Mouse (Mus musculus) intestine, embryonic 16.5 days (tissue): ENCODE results near the gene Raly. TPM values are rescaled to one million over a fixed set of nuclear protein-coding genes. Genes with fewer than 3 reads are reported as not detected.

Experiments used
- ATAC-seq: fragments of 200-750 bp; cut with Nextera tagmentation; 2 replicates; pipeline ENCODE4 v1.8.0; 2017; ENCODE audit warnings: moderate TSS enrichment, moderate library complexity
- H3K27ac ChIP-seq: fragments of 300-500 bp; sonication (generic); 2 replicates; pipeline ENCODE4 v1.5.1; 2014; ENCODE audit warnings: mild to moderate bottlenecking, low read length
- H3K27me3 ChIP-seq: fragments of 300-500 bp; sonication (generic); replicated peaks from 2 replicates; pipeline ENCODE4 v1.6.1; 2014; ENCODE audit warnings: low read length, control low read depth, mixed read lengths; ENCODE audit not compliant: control insufficient read depth, insufficient read depth
- H3K36me3 ChIP-seq: fragments of 300-500 bp; sonication (generic); 2 replicates; pipeline ENCODE4 v1.6.1; 2014; ENCODE audit warnings: low read length, control low read depth; ENCODE audit not compliant: control insufficient read depth, insufficient read depth
- H3K4me1 ChIP-seq: fragments of 300-500 bp; sonication (generic); 2 replicates; pipeline ENCODE4 v1.6.1; 2014; ENCODE audit warnings: low read length, control low read depth, mixed read lengths; ENCODE audit not compliant: control insufficient read depth, insufficient read depth
- H3K4me2 ChIP-seq: fragments of 300-500 bp; sonication (generic); 2 replicates; pipeline ENCODE4 v1.6.1; 2014; ENCODE audit warnings: low read depth, low read length, control low read depth
- H3K4me3 ChIP-seq: fragments of 300-500 bp; sonication (generic); 2 replicates; pipeline ENCODE4 v1.5.1; 2014; ENCODE audit warnings: mild to moderate bottlenecking, low read length
- H3K9ac ChIP-seq: fragments of 300-500 bp; sonication (generic); 2 replicates; pipeline ENCODE4 v1.6.1; 2014; ENCODE audit warnings: low read depth, low read length
- H3K9me3 ChIP-seq: fragments of 300-500 bp; sonication (generic); 2 replicates; pipeline ENCODE4 v1.6.1; 2016; ENCODE audit warnings: low read length, control low read depth; ENCODE audit not compliant: control insufficient read depth
- WGBS: fragments of 180-500 bp; shearing (Covaris S2); extraction: QIAGEN DNeasy Blood & Tissue Kit; methylation state at CpG from one replicate; pipeline ENCODE4 v1.1.7; 2014; 5-methylcytosine and 5-hydroxymethylcytosine counted together
- polyA plus RNA-seq: library from polyadenylated mRNA; unstranded; fragments of >200 nt; fragmentation: Nextera tagmentation; extraction: Ambion mirVana; gene quantifications from 2 replicates; pipeline ENCODE4 v1.2.1, GENCODE M21; 2015

Raly gene
- polyA plus RNA-seq, 1 experiment from 2014 or later = 34.0 TPM

DNA sequence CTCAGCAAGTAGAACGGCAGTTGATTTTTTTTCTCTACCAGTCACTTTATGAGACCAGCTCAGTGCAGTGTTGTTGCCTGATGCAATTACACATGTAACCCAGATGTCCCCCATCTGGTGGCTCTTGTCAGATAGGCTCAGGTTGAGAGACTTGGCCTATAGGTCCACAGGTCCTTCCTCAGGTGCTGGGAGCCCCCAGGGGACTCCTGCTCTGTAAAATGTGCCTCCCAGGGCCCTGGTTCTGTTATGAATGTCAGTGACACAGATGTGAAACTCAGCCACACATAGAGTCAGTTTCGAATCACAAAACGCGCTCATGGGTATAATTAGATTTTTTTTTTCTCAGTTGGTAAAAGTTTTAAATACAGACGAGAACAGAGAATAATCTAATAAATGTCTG lies 33.2 kb upstream of the Raly start:
- 88% methylated on average over 5 of the region's 5 CpGs for WGBS
- no peak overlapping the region for H3K9ac ChIP-seq

GRCm38 (mm10) chr2:154758454-154758853 lies 32.4 kb upstream of the Raly start:
- Histone ChIP-seq H3K4me2 (no peak overlapping the region), H3K9ac (no peak overlapping the region), H3K9me3 (no peaks in the 10 kb centered on the region), H3K27ac (no peak overlapping the region), H3K27me3 (no peaks in the 10 kb centered on the region), H3K36me3 (no peaks in the 10 kb centered on the region), H3K4me1 (no peaks in the 10 kb centered on the region; the same call in 1 of the 2 replicates), H3K4me3 (no peak overlapping the region)
- 75% methylated on average over 1 of the region's 1 CpGs for WGBS
- no peak for ATAC-seq

More for the DNA sequence above, 33.2 kb upstream of the Raly start:
- Histone ChIP-seq H3K4me2 (no peak overlapping the region), H3K27ac (no peak overlapping the region), H3K36me3 (no peaks in the 10 kb centered on the region), H3K9me3 (no peaks in the 10 kb centered on the region), H3K27me3 (no peaks in the 10 kb centered on the region), H3K4me1 (no peaks in the 10 kb centered on the region), H3K4me3 (no peak overlapping the region)
- ATAC-seq = no peak

- no peak overlapping the region for H3K4me2 ChIP-seq
- no peak for ATAC-seq
- 69% methylated on average over 3 of the region's 3 CpGs for WGBS
- H3K4me3 ChIP-seq = no peak overlapping the region
- no peaks in the 10 kb centered on the region for H3K36me3 ChIP-seq
- no peak overlapping the region for H3K27ac ChIP-seq
- H3K9me3 ChIP-seq = no peaks in the 10 kb centered on the region
- no peaks in the 10 kb centered on the region for H3K27me3 ChIP-seq
- peaks cover 10% of the 10 kb centered on the region for H3K4me1 ChIP-seq
- no peak overlapping the region for H3K9ac ChIP-seq
These were observed 27.7 kb upstream of the Raly start for GRCm38 (mm10) chr2:154763226-154763625.

- Histone ChIP-seq H3K4me1 (peaks cover 10% of the 10 kb centered on the region), H3K36me3 (no peaks in the 10 kb centered on the region), H3K4me2 (no peak overlapping the region), H3K9me3 (no peaks in the 10 kb centered on the region), H3K9ac (no peak overlapping the region), H3K27me3 (no peaks in the 10 kb centered on the region), H3K27ac (no peak overlapping the region), H3K4me3 (no peak overlapping the region)
- 78% methylated on average over 9 of the region's 9 CpGs for WGBS
- peak; percentile 65; the same call in 1 of the 2 replicates for ATAC-seq
These were observed 25.9 kb upstream of the Raly start for GRCm38 (mm10) chr2:154764828-154765497.

- Histone ChIP-seq H3K27ac (no peak overlapping the region), H3K9me3 (no peaks in the 10 kb centered on the region), H3K27me3 (no peaks in the 10 kb centered on the region), H3K4me3 (no peak overlapping the region), H3K4me1 (peaks cover 10% of the 10 kb centered on the region), H3K4me2 (no peak overlapping the region), H3K36me3 (no peaks in the 10 kb centered on the region), H3K9ac (no peak overlapping the region)
- ATAC-seq = 0 out of 2 replicates have a peak, but pooled peaks have one; percentile 28
- WGBS = 42% methylated on average over 8 of the region's 8 CpGs
These were observed 25.3 kb upstream of the Raly start for GRCm38 (mm10) chr2:154765554-154766008.

DNA sequence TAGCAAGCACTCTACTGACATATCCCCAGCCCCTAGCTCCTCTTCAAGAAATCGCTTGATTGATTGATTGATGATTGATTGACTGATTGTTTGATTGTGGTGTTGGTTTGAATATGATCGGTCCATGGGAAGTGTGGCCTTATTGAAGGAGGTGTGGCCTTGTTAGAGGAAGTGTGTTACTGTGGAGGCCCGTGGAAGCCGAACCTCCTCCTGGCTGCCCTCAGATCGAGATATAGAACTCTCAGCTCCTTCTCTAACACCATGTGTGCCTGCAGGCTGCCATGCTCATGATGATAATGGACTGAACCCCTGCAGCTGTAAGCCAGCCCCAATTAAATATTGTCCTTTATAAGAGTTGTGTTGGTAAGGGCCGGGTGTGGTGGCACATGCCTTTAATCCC lies 23.8 kb upstream of the Raly start:
- WGBS = 90% methylated on average over 6 of the region's 6 CpGs

GRCm38 (mm10) chr2:154769930-154770329 lies 21.0 kb upstream of the Raly start, which contains the start of gene Gm14214:
Gm14214 (minus strand) TSS chr2:154770030.
- no peak within 1 kb of the TSS for H3K9ac ChIP-seq
- no peaks in the 10 kb centered on the region for H3K9me3 ChIP-seq
- ATAC-seq = no peak
- no peaks in the 10 kb centered on the region for H3K27me3 ChIP-seq
- H3K27ac ChIP-seq = no peak within 1 kb of the TSS
- peaks cover 7% of the 10 kb centered on the region for H3K4me1 ChIP-seq
- H3K4me2 ChIP-seq = no peak within 1 kb of the TSS
- no peak within 1 kb of the TSS for H3K4me3 ChIP-seq
- H3K36me3 ChIP-seq = no peaks in the 10 kb centered on the region

More for the DNA sequence above, 23.8 kb upstream of the Raly start:
- Histone ChIP-seq H3K27me3 (no peaks in the 10 kb centered on the region), H3K4me3 (no peak overlapping the region), H3K27ac (no peak overlapping the region), H3K4me2 (no peak overlapping the region), H3K36me3 (no peaks in the 10 kb centered on the region), H3K9ac (no peak overlapping the region), H3K9me3 (no peaks in the 10 kb centered on the region), H3K4me1 (peaks cover 10% of the 10 kb centered on the region)
- no peak for ATAC-seq

- H3K9ac ChIP-seq = no peak overlapping the region
- no peaks in the 10 kb centered on the region for H3K36me3 ChIP-seq
- WGBS = 74% methylated on average over 8 of the region's 8 CpGs
- H3K4me3 ChIP-seq = no peak overlapping the region
- no peak overlapping the region for H3K27ac ChIP-seq
- no peaks in the 10 kb centered on the region for H3K9me3 ChIP-seq
- no peak overlapping the region for H3K4me2 ChIP-seq
- H3K4me1 ChIP-seq = no peaks in the 10 kb centered on the region
- no peak for ATAC-seq
- no peaks in the 10 kb centered on the region for H3K27me3 ChIP-seq
These were observed 19.3 kb upstream of the Raly start for GRCm38 (mm10) chr2:154771604-154772003.

DNA sequence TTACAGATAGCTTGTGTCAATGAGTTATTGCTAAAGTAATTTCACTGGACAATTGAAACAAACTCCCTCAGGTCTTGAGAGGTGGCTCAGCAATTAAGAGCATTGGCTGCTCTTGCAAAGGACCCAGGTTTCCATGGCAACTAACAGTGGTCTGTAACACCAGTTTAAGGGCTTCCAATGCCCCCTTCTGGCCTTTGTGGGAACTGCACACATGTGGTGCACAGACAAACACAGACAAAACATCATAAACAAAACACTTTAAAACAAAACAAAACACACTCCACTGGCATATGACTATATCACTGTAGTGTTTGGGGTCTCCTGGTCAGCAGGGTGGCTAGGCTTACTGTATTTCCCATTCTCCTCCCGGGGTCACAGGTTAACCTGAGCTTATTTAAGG lies 16.9 kb upstream of the Raly start:
- Histone ChIP-seq H3K4me2 (no peak overlapping the region), H3K27ac (no peak overlapping the region), H3K9me3 (no peaks in the 10 kb centered on the region), H3K27me3 (no peaks in the 10 kb centered on the region), H3K9ac (no peak overlapping the region), H3K4me1 (no peaks in the 10 kb centered on the region), H3K36me3 (no peaks in the 10 kb centered on the region), H3K4me3 (no peak overlapping the region)
- 86% methylated on average over 1 of the region's 1 CpGs for WGBS
- no peak for ATAC-seq

- H3K4me1 ChIP-seq = no peaks in the 10 kb centered on the region
- H3K4me3 ChIP-seq = no peak overlapping the region
- H3K36me3 ChIP-seq = no peaks in the 10 kb centered on the region
- H3K27me3 ChIP-seq = no peaks in the 10 kb centered on the region
- no peak overlapping the region for H3K27ac ChIP-seq
- H3K4me2 ChIP-seq = no peak overlapping the region
- no peak for ATAC-seq
- H3K9me3 ChIP-seq = no peaks in the 10 kb centered on the region
- 73% methylated on average over 7 of the region's 7 CpGs for WGBS
- H3K9ac ChIP-seq = no peak overlapping the region
These were observed 14.4 kb upstream of the Raly start for GRCm38 (mm10) chr2:154776496-154776895.
